In the genomic region with DNA sequence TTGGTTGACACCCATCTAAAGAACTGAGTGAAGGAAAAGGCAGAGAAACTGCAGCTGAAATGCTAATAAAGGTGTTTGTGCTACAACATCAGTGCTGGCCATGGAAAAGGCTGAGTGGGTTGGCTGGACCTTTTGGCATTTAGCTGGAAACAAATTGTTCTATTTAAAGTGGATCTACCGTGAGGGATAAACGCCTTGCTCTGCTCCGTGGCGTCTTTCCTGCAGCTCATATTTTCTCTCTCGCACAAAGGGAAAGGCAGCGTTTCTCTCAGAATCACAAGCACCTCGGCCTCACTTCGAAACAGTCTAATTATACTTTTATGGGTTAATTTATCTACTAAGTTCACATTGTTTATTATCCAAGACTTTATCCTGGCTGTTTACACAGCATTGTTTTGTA, we compare ENCODE assay signal across 22 mouse cellular contexts.
DNase-seq lines count a peak whose midpoint lies in the region; ATAC-seq lines count a peak whose summit lies in the region.
"Had no signal": no experiment of that assay in that cellular context is flagged by ENCODE, and none has a peak within 500 bp of the region (broad histone marks: within the 10 kb centered on the region; RNA-seq: fewer than 3 reads in every experiment).

No protein-coding gene starts in this region.

- H3K4me1 ChIP-seq in forebrain, embryonic 16.5 days (replicated peaks; ENCODE audit: control insufficient read depth, insufficient read depth, low read length), result peaks cover 7% of the 10 kb centered on the region
- no peaks in the 10 kb centered on the region for H3K4me1 ChIP-seq in forebrain, embryonic 11.5 days (replicated peaks; ENCODE audit: control insufficient read depth, insufficient read depth, low read length)
- H3K4me1 ChIP-seq in kidney, embryonic 14.5 days (ENCODE audit: control insufficient read depth, insufficient read depth, low read length), result 0 out of 2 replicates have a peak, but pooled peaks cover 3% of the 10 kb centered on the region
- peaks cover 22% of the 10 kb centered on the region for H3K4me1 ChIP-seq in neural tube, embryonic 13.5 days (replicated peaks)
- peaks cover 13% of the 10 kb centered on the region; the same call in 1 of the 2 replicates for H3K4me1 ChIP-seq in neural tube, embryonic 14.5 days (ENCODE audit: control insufficient read depth, insufficient read depth, low read length)
- H3K4me1 ChIP-seq: embryonic facial prominence, embryonic 12.5 days; heart, embryonic 13.5 days; intestine, embryonic 15.5 days; lung, embryonic 15.5 days had no signal

- no peak overlapping the region for H3K4me3 ChIP-seq in forebrain, embryonic 16.5 days (replicated peaks; ENCODE audit: low read length)
- H3K4me3 ChIP-seq in forebrain, embryonic 11.5 days (ENCODE audit: low read depth, low read length), result no peak overlapping the region
- H3K4me3 ChIP-seq in kidney, embryonic 14.5 days (ENCODE audit: low read length), result no peak overlapping the region
- no peak overlapping the region for H3K4me3 ChIP-seq in neural tube, embryonic 13.5 days
- no peak overlapping the region for H3K4me3 ChIP-seq in neural tube, embryonic 14.5 days (ENCODE audit: low read depth, low read length)
- H3K4me3 ChIP-seq: embryonic facial prominence, embryonic 12.5 days; heart, embryonic 13.5 days; intestine, embryonic 15.5 days; limb, embryonic 13.5 days; lung, embryonic 15.5 days had no signal

- peak overlapping the region; percentile 2; the same call in 1 of the 2 replicates for H3K27ac ChIP-seq in forebrain, embryonic 16.5 days (ENCODE audit: low read length)
- H3K27ac ChIP-seq in forebrain, embryonic 11.5 days (ENCODE audit: low read depth, low read length), result no peak overlapping the region
- H3K27ac ChIP-seq in kidney, embryonic 14.5 days (ENCODE audit: low read depth, low read length), result no peak overlapping the region
- peak overlapping the region; percentile 70 for H3K27ac ChIP-seq in neural tube, embryonic 13.5 days (replicated peaks)
- H3K27ac ChIP-seq in neural tube, embryonic 14.5 days (ENCODE audit: low read depth, low read length), result peak overlapping the region; percentile 49; the same call in 1 of the 2 replicates
- H3K27ac ChIP-seq: embryonic facial prominence, embryonic 12.5 days; heart, embryonic 13.5 days; intestine, embryonic 15.5 days; kidney, postnatal 0 days; limb, embryonic 13.5 days; lung, embryonic 15.5 days had no signal

- DNase-seq in forebrain, embryonic 11.5 days (ENCODE audit: low spot score), result no peak
- DNase-seq in kidney, postnatal 14 days, result no peak
- DNase-seq in neural tube, embryonic 10.5 days (ENCODE audit: extremely low spot score, low spot score), result no peak
- no peak for DNase-seq in right cerebral cortex, postnatal 10 days (ENCODE audit: low spot score in 2 of 2)
- DNase-seq: cerebellum, adult 11-12 months; cerebellum, adult 9-11 months; embryo, embryonic 11 days; heart, postnatal 10 days; right cerebral cortex, adult 18-20 months; right cerebral cortex, postnatal 4 days; thymus, postnatal 4 days had no signal

- H3K9ac ChIP-seq in forebrain, embryonic 16.5 days (replicated peaks; ENCODE audit: low read depth, low read length), result no peak overlapping the region; the same call in 1 of the 2 replicates
- H3K9ac ChIP-seq in forebrain, embryonic 11.5 days (ENCODE audit: low read length), result no peak overlapping the region
- no peak overlapping the region for H3K9ac ChIP-seq in kidney, embryonic 14.5 days (ENCODE audit: low read depth, low read length)
- no peak overlapping the region for H3K9ac ChIP-seq in neural tube, embryonic 13.5 days
- H3K9ac ChIP-seq in neural tube, embryonic 14.5 days (replicated peaks; ENCODE audit: low read depth, low read length), result no peak overlapping the region
- H3K9ac ChIP-seq: embryonic facial prominence, embryonic 12.5 days; heart, embryonic 13.5 days; intestine, embryonic 15.5 days; limb, embryonic 13.5 days; lung, embryonic 15.5 days had no signal

- 0 out of 2 replicates have a peak, but pooled peaks have one; percentile 42 for ATAC-seq in forebrain, embryonic 16.5 days
- ATAC-seq in forebrain, embryonic 11.5 days (replicated peaks; ENCODE audit: low FRiP score), result no peak
- no peak for ATAC-seq in kidney, embryonic 14.5 days (ENCODE audit: low FRiP score, low TSS enrichment)
- peak; percentile 17; the same call in 1 of the 2 replicates for ATAC-seq in neural tube, embryonic 13.5 days (ENCODE audit: low read depth)
- no peak for ATAC-seq in neural tube, embryonic 14.5 days (ENCODE audit: low read depth)
- ATAC-seq: intestine, embryonic 15.5 days had no signal

- H3K4me2 ChIP-seq in forebrain, embryonic 16.5 days (ENCODE audit: low read length), result peak overlapping the region; percentile 17
- no peak overlapping the region for H3K4me2 ChIP-seq in forebrain, embryonic 11.5 days (ENCODE audit: low read depth, low read length, severe bottlenecking)
- 0 out of 2 replicates have a peak overlapping the region, but pooled peaks have one; percentile 3 for H3K4me2 ChIP-seq in kidney, embryonic 14.5 days (replicated peaks; ENCODE audit: low read depth, low read length)
- H3K4me2 ChIP-seq in neural tube, embryonic 13.5 days, result peak overlapping the region; percentile 27
- H3K4me2 ChIP-seq in neural tube, embryonic 14.5 days (ENCODE audit: low read depth, low read length), result no peak overlapping the region; the same call in 1 of the 2 replicates
- H3K4me2 ChIP-seq: embryonic facial prominence, embryonic 12.5 days; heart, embryonic 13.5 days; intestine, embryonic 15.5 days; limb, embryonic 13.5 days; liver, embryonic 11.5 days; lung, embryonic 15.5 days had no signal

- no peaks in the 10 kb centered on the region for H3K27me3 ChIP-seq in forebrain, embryonic 16.5 days (replicated peaks; ENCODE audit: control insufficient read depth, insufficient read depth, low read length)
- H3K27me3 ChIP-seq in forebrain, embryonic 11.5 days (ENCODE audit: control insufficient read depth, insufficient read depth, low read length), result no peaks in the 10 kb centered on the region
- no peaks in the 10 kb centered on the region for H3K27me3 ChIP-seq in kidney, embryonic 14.5 days (ENCODE audit: control insufficient read depth, insufficient read depth, low read length)
- no peaks in the 10 kb centered on the region; the same call in 1 of the 2 replicates for H3K27me3 ChIP-seq in neural tube, embryonic 13.5 days
- H3K27me3 ChIP-seq in neural tube, embryonic 14.5 days (ENCODE audit: control insufficient read depth, insufficient read depth, low read length), result no peaks in the 10 kb centered on the region
- H3K27me3 ChIP-seq: embryonic facial prominence, embryonic 12.5 days; heart, embryonic 13.5 days; intestine, embryonic 15.5 days; limb, embryonic 13.5 days; lung, embryonic 15.5 days had no signal

- 20% methylated on average over 8 of the region's 8 CpGs for WGBS in forebrain, embryonic 16.5 days
- WGBS in forebrain, embryonic 11.5 days, result 76% methylated on average over 8 of the region's 8 CpGs
- 45% methylated on average over 8 of the region's 8 CpGs for WGBS in kidney, embryonic 14.5 days
- 24% methylated on average over 8 of the region's 8 CpGs for WGBS in neural tube, embryonic 13.5 days
- 18% methylated on average over 8 of the region's 8 CpGs for WGBS in neural tube, embryonic 14.5 days

- H3K9me3 ChIP-seq in forebrain, embryonic 16.5 days (ENCODE audit: control insufficient read depth, low read length), result no peaks in the 10 kb centered on the region
- no peaks in the 10 kb centered on the region for H3K9me3 ChIP-seq in forebrain, embryonic 11.5 days (ENCODE audit: control insufficient read depth, low read length)
- H3K9me3 ChIP-seq in kidney, embryonic 14.5 days (ENCODE audit: control insufficient read depth, low read length), result no peaks in the 10 kb centered on the region
- H3K9me3 ChIP-seq in neural tube, embryonic 13.5 days, result no peaks in the 10 kb centered on the region
- no peaks in the 10 kb centered on the region for H3K9me3 ChIP-seq in neural tube, embryonic 14.5 days (ENCODE audit: control insufficient read depth, low read length)
- H3K9me3 ChIP-seq: embryonic facial prominence, embryonic 12.5 days; heart, embryonic 13.5 days; intestine, embryonic 15.5 days; limb, embryonic 13.5 days; lung, embryonic 15.5 days had no signal

- H3K36me3 ChIP-seq in forebrain, embryonic 16.5 days (ENCODE audit: control insufficient read depth, insufficient read depth), result no peaks in the 10 kb centered on the region
- no peaks in the 10 kb centered on the region for H3K36me3 ChIP-seq in forebrain, embryonic 11.5 days (ENCODE audit: control insufficient read depth, insufficient read depth, low read length)
- H3K36me3 ChIP-seq in kidney, embryonic 14.5 days (ENCODE audit: control insufficient read depth, insufficient read depth, low read length), result no peaks in the 10 kb centered on the region
- H3K36me3 ChIP-seq in neural tube, embryonic 13.5 days, result no peaks in the 10 kb centered on the region
- H3K36me3 ChIP-seq in neural tube, embryonic 14.5 days (ENCODE audit: control insufficient read depth, insufficient read depth, low read length), result no peaks in the 10 kb centered on the region
- H3K36me3 ChIP-seq: embryonic facial prominence, embryonic 12.5 days; heart, embryonic 13.5 days; intestine, embryonic 15.5 days; limb, embryonic 13.5 days; lung, embryonic 15.5 days had no signal

Comparison
In these comparisons a context has a peak if more than half of its experiments do, and no peak if none do; other contexts are left out.
1. ATAC-seq: peak in forebrain, embryonic 16.5 days (single experiment) and neural tube, embryonic 13.5 days (single experiment); none in forebrain, embryonic 11.5 days (single experiment), kidney, embryonic 14.5 days (single experiment) and neural tube, embryonic 14.5 days (single experiment).
2. H3K27ac ChIP-seq: peak in forebrain, embryonic 16.5 days (single experiment), neural tube, embryonic 13.5 days (single experiment) and neural tube, embryonic 14.5 days (single experiment); none in forebrain, embryonic 11.5 days (single experiment) and kidney, embryonic 14.5 days (single experiment).
3. H3K4me2 ChIP-seq: peak in forebrain, embryonic 16.5 days (single experiment), kidney, embryonic 14.5 days (single experiment) and neural tube, embryonic 13.5 days (single experiment); none in forebrain, embryonic 11.5 days (single experiment) and neural tube, embryonic 14.5 days (single experiment).